Mouse (Mus musculus) retina, postnatal 7 days (tissue): ENCODE data around the gene Dtd2.

Experiments
- DNase-seq: peaks from one replicate; pipeline ENCODE4 v3.0.0-alpha.2; 2012; ENCODE audit warnings: low read depth, low spot score

Gene Dtd2

DNA sequence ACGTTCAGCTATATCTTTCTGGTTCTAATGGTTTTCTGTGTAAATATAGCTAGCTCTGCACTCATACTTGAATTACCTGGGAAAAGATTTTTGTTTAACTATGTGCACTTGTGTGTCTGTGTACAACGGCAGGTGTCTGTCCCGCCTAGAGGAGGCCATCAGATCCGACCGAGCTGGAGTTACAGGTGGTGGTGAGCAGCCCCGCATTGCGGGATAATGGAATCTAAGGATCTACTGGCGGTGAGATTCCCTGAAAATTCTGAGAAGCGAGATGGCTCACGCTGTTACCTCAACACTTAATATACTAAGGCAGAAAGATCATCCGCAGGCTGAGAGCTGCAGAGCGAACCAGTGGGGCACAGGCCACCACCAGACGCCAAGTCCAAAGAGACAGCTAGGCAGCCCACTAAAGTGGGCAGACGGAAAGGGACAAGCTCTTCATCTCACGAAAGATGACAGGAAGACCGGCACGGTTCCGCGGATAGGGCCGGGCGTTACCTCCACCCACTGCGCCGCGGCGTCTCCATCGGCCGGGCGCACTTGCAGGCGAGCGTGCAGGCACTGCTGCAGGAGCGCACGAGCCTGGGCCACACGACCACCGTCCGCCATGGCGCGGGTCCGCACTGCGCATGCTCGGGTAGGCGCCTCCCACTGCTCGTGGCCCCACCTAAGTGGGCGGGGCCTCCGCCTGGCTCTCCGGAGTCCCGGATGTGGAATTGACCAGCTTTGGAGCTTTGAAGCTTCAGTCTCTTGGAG, at the start of gene Dtd2:
TSS of gene Dtd2 (minus strand) at position 625 of the 756 bp plus-strand sequence.
- peak; percentile 88 for DNase-seq

DNA sequence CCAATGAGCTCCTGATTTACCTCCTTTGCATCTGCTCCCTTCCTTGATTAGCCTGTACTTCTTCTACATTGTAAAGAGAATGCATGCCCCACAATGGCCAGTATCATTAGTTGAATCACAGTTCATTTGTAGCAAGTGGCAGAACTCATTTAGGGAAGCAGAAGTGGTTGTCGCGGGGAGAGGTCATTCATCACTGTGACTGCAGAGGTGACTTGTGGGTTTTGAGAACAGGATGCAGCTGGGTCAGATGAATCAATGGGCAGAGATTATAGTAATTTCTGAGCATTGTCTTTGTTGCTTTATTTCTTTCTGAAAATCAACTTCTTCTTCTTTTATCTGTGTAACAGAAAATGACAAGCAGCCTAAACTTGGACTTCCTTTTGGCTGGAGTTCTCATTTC, 43.0 kb upstream of the Dtd2 start:
- no peak for DNase-seq

GRCm38 (mm10) chr12:52046371-52046770, 40.1 kb upstream of the Dtd2 start:
- DNase-seq = no peak

DNA sequence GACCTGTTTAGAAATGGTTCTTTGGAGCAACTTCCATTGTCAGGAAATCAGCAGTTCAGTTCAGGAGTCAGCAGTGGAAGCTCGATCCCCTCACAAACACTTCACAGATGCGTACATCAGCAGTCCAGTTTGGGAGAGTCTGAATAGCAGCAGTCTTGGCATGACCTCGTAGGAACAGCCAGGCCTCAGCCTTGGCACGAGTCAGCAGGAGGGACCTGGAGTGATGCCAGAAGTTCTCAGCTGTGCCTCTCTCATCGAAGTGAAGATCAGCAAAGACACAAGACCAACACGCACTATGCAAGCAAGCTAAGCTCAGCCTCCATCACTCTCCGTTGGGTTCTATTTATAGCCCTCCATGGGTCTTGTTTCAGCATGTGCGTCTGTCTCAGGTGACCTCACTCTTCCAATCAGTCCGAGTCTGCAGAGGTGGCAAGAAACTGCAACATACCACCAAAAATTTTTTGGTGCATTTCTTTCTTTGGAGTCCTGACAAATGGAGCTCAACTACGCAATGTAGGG, 36.6 kb upstream of the Dtd2 start:
- DNase-seq = no peak

GRCm38 (mm10) chr12:52038352-52038751, 32.1 kb upstream of the Dtd2 start:
- peak; percentile 13 for DNase-seq

- no peak for DNase-seq
Observed at GRCm38 (mm10) chr12:52034956-52035355, 28.7 kb upstream of the Dtd2 start.

DNA sequence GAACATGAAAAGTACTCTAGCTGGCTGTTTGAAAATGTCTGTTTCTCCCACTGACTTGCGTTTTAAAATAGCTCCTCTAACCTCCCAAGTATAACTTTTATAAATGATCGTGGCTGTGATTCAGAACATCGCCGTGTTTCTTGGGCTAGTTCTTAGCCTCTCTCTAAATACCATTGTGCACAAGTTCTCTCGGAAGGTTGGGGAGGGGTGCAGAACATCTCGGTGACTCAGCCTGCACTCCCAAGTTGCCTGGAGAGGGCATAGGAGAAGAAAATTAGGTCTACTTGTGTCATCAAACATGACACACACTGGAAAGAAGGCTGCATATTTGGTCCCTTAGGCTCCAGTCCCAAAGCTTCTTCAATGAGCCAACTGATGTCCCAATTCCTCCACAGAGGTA, 26.0 kb upstream of the Dtd2 start:
- DNase-seq = no peak

GRCm38 (mm10) chr12:52027963-52028362, 21.7 kb upstream of the Dtd2 start, which contains the start of gene Gpr33:
Gpr33 (minus strand) TSS chr12:52028063.
- DNase-seq = no peak

DNA sequence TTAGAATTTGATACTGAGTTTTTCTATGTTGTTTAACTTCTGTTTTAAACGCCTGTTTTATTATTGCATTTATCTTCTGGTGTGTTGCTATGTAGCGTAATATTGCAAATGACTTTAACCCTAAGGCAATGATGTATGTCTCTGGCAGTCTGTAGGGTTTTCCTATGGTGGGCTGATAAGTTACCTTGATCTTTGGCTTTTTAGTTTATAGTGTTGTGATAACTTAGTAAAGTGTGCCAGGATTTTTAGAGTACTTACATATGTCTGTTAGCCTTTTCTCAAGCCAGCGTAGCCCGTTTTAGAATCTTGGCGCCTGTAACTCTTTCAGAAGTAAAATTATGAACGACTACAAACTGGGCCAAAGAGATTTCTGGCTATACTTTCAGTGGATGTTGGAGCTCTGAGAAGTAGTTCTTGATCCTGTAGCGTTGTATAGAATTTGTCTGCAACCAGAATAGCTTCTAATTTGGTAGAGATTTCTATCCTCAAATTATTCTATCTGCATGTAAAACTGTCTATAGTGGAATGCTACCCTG, 8.3 kb upstream of the Dtd2 start:
- no peak for DNase-seq

- no peak for DNase-seq
Observed at GRCm38 (mm10) chr12:52014044-52014443, 7.7 kb upstream of the Dtd2 start.

DNA sequence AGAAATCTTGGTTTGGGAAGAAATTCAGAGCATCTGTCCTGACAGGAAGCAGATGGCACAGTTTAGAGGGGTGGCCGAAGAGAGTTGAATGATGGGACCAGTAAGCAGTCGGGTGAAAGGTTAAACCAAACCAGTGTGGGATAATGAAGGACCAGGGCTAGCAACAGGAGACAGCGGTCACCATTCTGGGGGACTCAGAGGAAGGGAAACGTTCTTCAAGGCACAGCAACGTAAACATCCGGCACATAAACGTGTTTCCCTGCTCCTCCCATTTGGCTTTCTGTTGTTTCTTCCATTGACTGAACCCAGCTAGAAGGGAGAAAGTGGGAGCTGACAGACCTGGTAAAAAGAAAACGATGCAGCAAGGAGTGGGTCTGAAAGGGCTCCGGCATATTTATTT, 7.0 kb upstream of the Dtd2 start:
- DNase-seq = no peak

DNA sequence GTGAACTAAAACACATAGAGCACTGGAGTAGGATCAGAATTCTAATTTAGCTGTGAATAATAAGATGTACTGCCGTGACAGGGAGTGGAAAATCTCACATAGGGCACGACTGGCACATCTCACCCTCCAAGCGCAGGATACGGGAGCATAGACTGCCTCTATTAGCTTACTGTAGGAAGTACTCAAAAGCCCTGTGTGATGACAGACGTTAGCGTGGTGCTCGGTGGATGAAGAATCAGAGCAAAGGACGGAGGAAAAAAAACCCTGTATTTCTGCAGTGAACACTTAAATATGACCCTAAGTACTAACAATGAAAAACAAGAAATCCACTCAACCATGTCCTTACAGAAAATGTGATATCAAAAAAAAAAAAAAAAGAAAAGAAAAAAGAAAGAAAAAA, 5.9 kb upstream of the Dtd2 start:
- DNase-seq = no peak

DNA sequence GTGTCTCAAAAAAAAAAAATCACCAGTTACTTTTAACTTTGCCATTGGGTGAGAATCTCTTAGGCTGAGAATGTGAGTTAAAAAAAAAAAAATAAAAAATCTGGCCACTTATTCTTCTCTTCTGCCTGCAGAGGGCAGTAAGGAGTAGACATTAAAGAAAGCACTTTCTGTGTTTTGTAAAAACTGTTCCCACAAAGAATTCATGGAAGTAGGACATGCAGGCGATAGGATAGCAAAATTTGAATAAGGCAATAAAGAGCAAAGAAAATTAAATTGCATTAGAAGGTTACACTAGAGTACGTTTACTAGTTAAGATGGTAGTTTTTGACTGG, 4.3 kb upstream of the Dtd2 start:
- DNase-seq = peak; percentile 58

- DNase-seq = no peak
Observed at GRCm38 (mm10) chr12:52009928-52010629, 3.8 kb upstream of the Dtd2 start.

GRCm38 (mm10) chr12:52006633-52006994, 313 bp upstream of the Dtd2 start:
- DNase-seq = no peak

DNA sequence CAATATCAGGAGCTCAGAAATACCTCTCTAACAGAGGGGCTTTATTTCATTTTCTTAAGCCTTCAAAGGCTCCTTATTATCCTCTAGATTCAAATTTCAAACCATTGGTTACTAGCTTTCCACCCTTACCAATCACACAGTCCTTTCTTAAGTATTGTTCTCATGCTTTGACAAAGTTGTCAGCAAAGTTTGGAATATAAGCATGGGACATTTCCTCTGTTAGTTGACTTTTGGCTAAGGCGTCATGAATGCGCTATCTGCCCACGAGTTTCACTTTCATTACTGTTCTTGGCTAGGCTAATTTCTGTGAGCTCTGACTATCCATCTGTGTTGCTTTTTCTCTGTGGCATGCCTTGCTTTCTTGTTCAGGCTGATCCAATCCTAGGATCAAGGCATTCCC, 3.6 kb downstream of the Dtd2 start:
- DNase-seq = no peak

GRCm38 (mm10) chr12:52001544-52001943, 4.8 kb downstream of the Dtd2 start:
- peak; percentile 59 for DNase-seq

- DNase-seq = no peak
Observed at GRCm38 (mm10) chr12:51998366-51998932, 7.9 kb downstream of the Dtd2 start.

GRCm38 (mm10) chr12:51995738-51996536, 10.4 kb downstream of the Dtd2 start:
- no peak for DNase-seq

DNA sequence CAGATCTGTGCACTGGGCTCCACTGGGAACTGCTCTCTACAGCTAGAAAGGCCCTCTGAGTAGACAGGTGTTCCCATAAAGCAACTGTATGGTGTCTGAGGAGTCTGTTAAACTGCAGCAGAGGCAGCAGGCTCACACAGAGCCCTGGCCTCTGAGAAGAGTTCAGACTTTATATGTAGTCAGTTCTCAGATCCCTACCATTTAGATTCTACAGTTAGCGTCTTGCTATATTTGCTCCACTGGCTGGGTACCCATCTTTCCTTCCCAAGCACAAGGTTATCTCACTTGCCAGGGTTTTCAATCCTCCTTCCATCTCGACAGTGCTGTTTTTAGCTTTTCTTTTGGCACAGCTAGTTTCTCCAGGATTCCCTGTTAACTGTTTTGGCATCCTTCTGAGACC, 15.7 kb downstream of the Dtd2 start:
- DNase-seq = no peak

- no peak for DNase-seq
Observed at GRCm38 (mm10) chr12:51988536-51988935, 17.8 kb downstream of the Dtd2 start.

GRCm38 (mm10) chr12:51985826-51986225, 20.5 kb downstream of the Dtd2 start:
- no peak for DNase-seq
